Mouse (Mus musculus): Measurements from ENCODE around the gene Vmn1r199.

DNA sequence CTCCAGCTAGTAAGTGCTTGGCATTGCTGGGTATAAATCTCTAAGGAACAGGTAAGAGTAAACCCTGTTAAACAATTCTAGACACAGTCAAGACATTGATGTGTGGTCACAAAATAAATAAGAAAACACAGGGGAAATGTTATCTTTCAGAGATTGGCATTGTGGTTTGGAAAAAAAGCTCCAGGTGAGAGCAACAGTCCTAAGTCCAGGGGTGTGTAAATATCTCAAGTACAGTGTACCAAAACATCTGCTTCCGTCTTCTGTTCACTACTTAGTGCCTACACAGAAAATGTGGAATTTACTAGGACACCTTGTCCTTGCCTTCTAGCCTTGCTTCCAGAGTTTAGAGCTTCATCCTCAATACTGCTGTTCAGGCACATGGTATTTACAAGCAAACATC lies 7.4 kb downstream of the Vmn1r199 start:
- TF ChIP-seq TCF3 (IDR thresholded peaks at IDR 0.05; ENCODE audit: insufficient read length, low read depth), result no peak
- no peak for TF ChIP-seq MAX (IDR thresholded peaks at IDR 0.05; ENCODE audit: low read depth)
- TF ChIP-seq USF1 (IDR thresholded peaks at IDR 0.05; ENCODE audit: low read depth), result no peak
- TF ChIP-seq REST (IDR thresholded peaks at IDR 0.05; ENCODE audit: insufficient read depth, insufficient read length), result no peak
- no peak for TF ChIP-seq E2F4 (IDR thresholded peaks at IDR 0.05; ENCODE audit: insufficient read depth)
- TF ChIP-seq POLR2AphosphoS2 (IDR thresholded peaks at IDR 0.05; ENCODE audit: insufficient read length, low read depth), result no peak
- no peak for TF ChIP-seq POLR2A (IDR thresholded peaks at IDR 0.05; ENCODE audit: insufficient read length, low read depth)

Measured in myocyte (in vitro differentiated cells).